Mouse (Mus musculus) ovary, postnatal 14 days (tissue): ENCODE data around the gene Ascl2.

ENCODE experiments used
- DNase-seq: peaks from one replicate; pipeline ENCODE4 v3.0.0; 2022; ENCODE audit warnings: low spot score

Ascl2 gene

DNA sequence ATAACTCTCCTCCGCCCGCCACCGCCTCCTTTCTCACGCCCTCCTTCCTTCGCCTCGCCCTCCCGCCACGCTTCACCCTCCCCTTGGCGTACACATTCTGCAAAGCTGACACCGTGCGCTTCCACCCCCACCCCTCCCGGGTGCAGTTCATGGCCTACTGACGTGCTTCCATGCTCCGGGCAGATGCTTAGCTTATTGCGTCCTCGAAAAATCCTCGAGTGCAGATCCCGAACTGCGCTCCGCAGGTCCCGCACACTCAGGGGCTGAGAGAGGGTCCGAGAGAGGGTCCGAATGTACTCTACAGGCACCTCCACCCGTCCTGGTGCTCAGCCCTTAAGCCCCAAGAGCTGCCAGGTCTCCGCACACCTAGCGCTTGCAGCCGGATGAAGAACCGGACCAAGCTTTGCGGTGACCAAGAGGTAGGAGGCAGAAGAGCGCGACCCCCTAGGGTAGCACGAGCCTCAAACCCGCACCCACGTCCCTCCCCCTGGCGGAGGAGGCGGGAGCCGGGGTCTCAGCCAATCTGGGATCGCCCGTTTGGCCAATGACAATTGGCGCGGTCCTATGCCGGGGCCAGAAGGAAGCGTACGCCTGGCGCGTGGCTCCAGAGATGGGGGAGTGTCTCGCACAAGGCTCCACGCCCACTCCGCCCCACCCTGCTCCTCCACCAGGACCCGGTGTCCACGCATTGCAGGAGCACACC lies at the start of gene Ascl2:
Gene Ascl2 (minus strand): TSS at position 456 of the 703 bp plus-strand sequence.
- DNase-seq, result peak; percentile 4

GRCm38 (mm10) chr7:143017181-143017580 lies 48.1 kb upstream of the Ascl2 start:
- no peak for DNase-seq

GRCm38 (mm10) chr7:143016424-143017142 lies 47.5 kb upstream of the Ascl2 start:
- no peak for DNase-seq

DNA sequence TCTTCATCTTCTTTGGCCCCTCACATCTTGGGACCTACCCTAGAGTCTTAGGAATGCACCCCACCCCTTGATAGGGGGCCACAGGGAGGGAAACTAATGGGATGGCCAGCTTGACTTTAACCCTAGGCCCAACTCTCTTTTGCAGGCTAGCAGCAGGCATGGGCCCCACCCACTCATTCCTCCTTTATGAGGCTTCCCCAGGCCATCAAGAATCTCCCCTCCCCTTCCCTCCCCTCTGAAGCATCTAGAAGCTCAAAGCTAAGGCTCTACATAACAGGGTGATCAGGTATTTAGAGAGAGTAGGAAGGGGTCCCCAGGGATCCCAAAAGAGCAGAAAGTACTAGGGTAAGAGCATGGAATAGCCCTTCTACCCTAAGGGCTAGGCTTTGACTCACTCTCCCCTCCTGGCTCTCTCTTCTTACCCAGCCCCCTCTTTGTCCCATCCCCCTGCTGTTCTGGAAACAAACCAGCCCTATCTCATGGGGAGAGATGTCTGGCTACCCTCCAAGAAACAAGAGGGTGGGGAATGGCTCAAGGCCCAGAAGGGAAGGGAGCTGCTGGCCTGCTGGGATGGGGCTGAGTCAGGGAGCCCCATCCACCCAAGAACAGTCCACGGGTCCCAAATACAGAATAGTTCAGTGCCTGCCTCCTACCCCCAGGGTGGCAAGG lies 46.8 kb upstream of the Ascl2 start:
- peak; percentile 81 for DNase-seq

DNA sequence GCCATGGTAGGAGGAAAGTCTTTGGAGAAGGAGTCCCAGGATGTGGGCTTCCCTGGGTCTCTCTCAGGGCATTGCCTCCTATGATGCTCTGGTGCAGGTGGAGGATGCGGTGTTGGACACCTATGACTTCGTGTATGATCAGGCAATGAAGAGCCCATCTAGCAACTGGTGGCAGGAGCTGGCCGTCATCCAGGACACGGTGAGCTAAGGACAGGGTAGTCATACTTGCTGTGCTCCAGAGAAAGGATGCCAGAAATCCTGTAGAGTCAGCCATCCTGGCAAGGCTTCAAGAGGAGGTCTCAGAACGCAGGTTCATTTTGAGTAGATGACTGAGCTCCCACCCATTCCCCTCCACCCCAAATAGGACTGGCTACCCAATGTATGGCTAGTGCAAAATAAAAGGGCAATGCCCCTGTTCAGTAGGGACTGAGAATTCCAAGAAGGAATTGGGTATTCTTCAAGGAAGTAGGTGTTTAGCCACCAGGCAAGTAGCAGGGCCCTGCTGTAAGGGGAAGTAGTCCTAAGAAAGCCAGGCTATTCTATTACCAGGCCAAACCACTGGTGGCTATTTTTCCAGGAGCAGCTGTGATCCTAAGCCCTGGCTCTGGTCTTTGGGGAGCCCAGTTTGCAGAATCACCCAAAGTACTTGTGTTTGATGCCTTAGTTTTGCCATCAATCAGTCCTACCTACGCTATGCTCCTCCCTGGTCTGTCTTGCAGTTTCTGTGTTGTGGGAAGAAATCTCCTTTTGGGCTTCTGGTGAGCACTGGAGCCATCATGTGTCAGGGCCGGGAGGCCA lies 46.0 kb upstream of the Ascl2 start:
- no peak for DNase-seq

GRCm38 (mm10) chr7:143013420-143014178 lies 44.5 kb upstream of the Ascl2 start:
- peak; percentile 61 for DNase-seq

GRCm38 (mm10) chr7:143012230-143012875 lies 43.3 kb upstream of the Ascl2 start:
- DNase-seq, result no peak

- DNase-seq, result no peak
Observed at GRCm38 (mm10) chr7:143011226-143011625, 42.2 kb upstream of the Ascl2 start.

DNA sequence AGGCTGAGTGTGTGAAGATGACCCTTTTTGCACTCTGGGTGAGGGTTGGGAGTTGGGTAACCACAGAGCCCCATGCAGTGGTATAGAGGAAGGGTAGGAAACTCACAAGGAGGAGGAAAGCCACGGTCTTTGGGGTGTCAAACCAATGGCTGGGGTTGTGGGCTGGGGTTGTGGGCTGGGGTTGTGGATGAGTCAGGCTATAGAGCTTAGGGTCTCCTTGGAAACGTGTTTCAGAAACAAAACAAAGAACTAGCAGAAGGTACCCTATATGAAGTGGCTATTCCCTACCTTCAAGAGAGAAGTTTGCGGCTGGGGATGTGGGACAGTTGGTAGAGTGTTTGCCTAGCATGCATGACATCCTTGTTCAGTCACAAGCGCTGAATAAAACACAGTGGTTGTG lies 40.9 kb upstream of the Ascl2 start:
- DNase-seq, result no peak

DNA sequence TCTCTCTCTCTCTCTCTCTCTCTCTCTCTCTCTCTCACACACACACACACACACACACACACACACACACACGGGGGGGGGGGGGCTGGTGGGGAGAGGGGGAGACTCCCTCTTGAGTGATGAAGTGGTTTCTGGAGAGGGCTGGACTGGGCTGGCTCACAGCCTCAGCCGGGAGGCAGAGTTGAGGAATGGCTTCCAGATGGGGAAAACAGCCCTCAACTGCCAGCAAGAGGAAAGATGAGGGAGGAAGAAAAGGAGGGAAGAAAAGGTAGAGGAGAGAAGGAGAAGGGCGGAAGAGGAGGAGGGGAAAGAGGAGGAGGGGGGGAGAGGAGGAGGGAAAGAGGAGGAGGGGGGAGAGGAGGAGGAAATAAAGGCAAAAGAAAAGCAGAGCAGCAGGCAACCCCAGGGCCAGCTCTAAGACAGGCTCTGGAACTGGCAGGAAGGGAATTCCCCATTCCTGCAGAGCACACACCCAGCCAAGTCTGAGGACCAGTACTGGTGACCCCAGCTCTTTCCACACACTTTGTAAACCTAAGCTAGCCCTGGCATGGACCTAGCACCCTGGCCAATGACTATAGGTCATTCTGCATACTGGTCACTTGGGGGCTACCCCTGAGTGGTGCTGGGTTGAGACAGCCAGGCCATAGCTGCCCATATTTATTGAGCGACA lies 40.1 kb upstream of the Ascl2 start:
- no peak for DNase-seq

DNA sequence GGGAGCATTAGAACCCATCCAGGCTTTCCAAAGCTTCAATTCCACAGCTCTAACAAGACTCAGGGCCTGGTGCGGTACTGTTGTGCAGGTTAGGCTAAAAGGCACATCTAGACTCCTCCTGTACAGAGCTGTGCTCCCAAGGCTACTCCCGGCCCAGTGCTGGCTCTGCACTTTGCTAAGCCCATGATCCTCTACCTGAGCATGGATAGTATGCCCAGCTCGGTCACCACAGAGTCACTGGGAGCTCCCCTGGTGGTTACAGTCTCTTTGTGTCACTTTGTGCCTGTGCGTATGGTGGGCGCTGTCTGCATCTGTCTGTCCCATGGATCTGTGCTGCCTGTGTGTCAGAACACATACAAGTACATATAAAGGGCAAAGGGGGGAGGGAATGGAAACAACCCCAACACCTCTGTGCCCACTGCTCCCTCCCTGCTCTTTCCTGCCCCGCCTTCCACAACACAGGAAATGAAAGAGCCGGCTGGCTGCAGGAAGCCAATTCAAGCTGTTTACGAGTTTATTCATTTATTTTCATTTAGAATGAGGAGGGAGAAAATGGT lies 39.4 kb upstream of the Ascl2 start:
- DNase-seq, result no peak

DNA sequence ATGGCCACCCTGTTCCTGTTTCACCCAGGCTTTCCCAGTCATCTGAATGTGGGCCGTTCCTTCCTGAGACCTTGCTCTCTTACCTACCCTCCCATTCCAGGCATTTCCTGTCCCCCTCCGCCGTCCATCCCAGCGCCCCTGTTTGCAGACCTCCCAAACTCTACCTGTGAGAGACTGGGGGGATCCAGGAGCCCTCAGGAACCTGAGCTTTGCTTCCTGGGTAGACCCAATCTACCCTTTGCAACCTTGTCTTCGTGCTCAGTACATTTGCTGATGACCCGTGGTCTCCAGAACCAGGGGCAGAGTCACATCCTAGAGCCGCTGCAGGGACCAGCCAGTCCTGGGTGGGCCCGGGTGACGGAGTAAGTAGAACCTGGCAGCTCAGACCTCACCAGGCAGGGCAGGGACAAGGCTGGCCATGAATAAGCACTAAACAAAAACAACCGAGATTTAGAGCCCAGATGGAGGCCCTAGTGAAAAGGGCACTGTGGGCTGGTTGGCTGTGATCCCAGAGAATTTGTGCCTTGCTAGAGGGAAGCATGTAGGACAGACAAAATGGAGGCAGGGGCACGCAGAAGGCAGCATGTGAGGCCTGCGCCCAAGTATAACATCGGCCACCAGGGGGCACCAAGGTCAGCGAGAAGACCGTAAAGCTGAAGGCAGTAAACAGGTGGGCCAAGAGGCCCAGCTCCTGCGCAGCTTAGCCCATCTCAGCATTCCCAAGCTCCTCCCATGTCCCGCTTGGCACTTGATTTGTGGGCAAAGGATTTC lies 38.7 kb upstream of the Ascl2 start:
- DNase-seq, result peak; percentile 98

GRCm38 (mm10) chr7:143006756-143007598 lies 37.9 kb upstream of the Ascl2 start:
- no peak for DNase-seq

DNA sequence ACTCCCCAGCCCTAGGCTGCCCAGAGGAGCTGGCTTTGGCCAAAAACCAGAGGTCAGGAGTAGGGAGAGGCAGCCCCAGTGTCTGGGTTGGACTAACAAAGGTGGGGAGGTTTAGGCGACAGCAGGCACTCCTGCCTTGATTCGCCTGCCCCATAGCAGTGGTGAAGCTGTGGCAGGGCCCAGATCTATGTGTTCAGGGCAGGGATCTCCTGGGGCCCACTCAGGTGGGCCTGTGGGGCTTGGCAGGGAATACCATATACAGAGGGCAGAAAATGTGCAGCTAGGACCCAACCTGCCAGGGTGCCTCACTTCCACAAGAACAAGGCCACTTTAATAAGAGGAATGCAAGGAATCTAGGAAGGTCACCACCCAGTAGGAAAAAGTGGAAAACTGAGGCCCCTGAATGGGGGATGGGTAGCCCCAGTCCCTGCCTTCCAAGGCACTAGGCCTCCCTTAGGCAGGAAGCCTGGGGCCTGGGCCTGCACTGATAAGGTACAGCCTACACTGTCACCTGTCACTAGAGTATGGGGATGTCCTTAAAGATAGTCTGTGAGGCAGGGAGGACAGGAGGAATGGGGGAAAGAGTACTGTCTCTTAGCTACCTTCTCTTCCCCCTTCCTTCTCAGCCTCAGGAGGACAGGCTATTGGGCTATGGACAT lies 37.2 kb upstream of the Ascl2 start:
- DNase-seq, result no peak

- no peak for DNase-seq
Observed at GRCm38 (mm10) chr7:143005344-143006096, 36.5 kb upstream of the Ascl2 start.

GRCm38 (mm10) chr7:143004727-143005343 lies 35.8 kb upstream of the Ascl2 start, which contains the start of gene Tspan32:
Gene Tspan32, plus strand, starts transcription at chr7:143005046.
- no peak for DNase-seq

GRCm38 (mm10) chr7:143002679-143003078 lies 33.6 kb upstream of the Ascl2 start:
- no peak for DNase-seq
